Mouse (Mus musculus) myocyte (in vitro differentiated cells): ENCODE measurements around the gene Prss40. TPM values are rescaled to one million over a fixed set of nuclear protein-coding genes. Genes with fewer than 3 reads are reported as not detected.

ENCODE experiments used
- H3K27me3 ChIP-seq: one replicate; pipeline ENCODE4 v1.6.1; 2011; ENCODE audit not compliant: control insufficient read depth, insufficient read depth, insufficient read length
- H3K36me3 ChIP-seq: one replicate; pipeline ENCODE4 v1.6.1; 2011; ENCODE audit not compliant: control insufficient read depth, insufficient read depth
- H3K4me2 ChIP-seq: one replicate; pipeline ENCODE4 v1.6.1; 2011; ENCODE audit warnings: low read depth, control low read depth
- H3K4me3 ChIP-seq: one replicate; pipeline ENCODE4 v1.5.1; 2011; ENCODE audit warnings: mild to moderate bottlenecking, control low read depth, moderate library complexity
- H3K79me2 ChIP-seq: one replicate; pipeline ENCODE4 v1.6.1; 2011; ENCODE audit not compliant: control insufficient read depth, insufficient read depth
- H3ac ChIP-seq: one replicate; pipeline ENCODE4 v1.6.1; 2011; ENCODE audit not compliant: control insufficient read depth, insufficient read length
- CEBPB ChIP-seq: IDR thresholded peaks from 2 replicates; pipeline ENCODE4 v1.6.1; 2011; ENCODE audit warnings: mild to moderate bottlenecking, moderate library complexity; ENCODE audit not compliant: poor library complexity, insufficient read depth, severe bottlenecking
- E2F4 ChIP-seq: IDR thresholded peaks from one replicate; pipeline ENCODE4 v1.6.1; 2011; ENCODE audit warnings: mild to moderate bottlenecking, control low read depth, moderate library complexity; ENCODE audit not compliant: insufficient read depth
- MAX ChIP-seq: IDR thresholded peaks from one replicate; pipeline ENCODE4 v1.6.1; 2011; ENCODE audit warnings: low read depth, mild to moderate bottlenecking, control low read depth
- MYOD1 ChIP-seq, 3 experiments: IDR thresholded peaks; one replicate each; pipeline ENCODE4 v1.6.1; 2011; ENCODE audit warnings: control low read depth in 2 of 3, low read depth in 2 of 3, mild to moderate bottlenecking in 2 of 3, moderate library complexity in 1 of 3; ENCODE audit not compliant: insufficient read length in 2 of 3, control insufficient read depth in 1 of 3
- MYOG ChIP-seq, 3 experiments: IDR thresholded peaks; one replicate each; pipeline ENCODE4 v1.6.1; 2011; ENCODE audit warnings: control low read depth in 2 of 3, low read depth in 2 of 3, mild to moderate bottlenecking in 2 of 3; ENCODE audit not compliant: insufficient read length in 2 of 3, control insufficient read depth in 1 of 3, insufficient read depth in 1 of 3
- POLR2A ChIP-seq: IDR thresholded peaks from one replicate; pipeline ENCODE4 v1.6.1; 2011; ENCODE audit warnings: low read depth, mild to moderate bottlenecking, control low read depth, moderate library complexity; ENCODE audit not compliant: insufficient read length
- POLR2AphosphoS2 ChIP-seq: IDR thresholded peaks from one replicate; pipeline ENCODE4 v1.6.1; 2011; ENCODE audit warnings: low read depth, control low read depth; ENCODE audit not compliant: insufficient read length
- REST ChIP-seq: IDR thresholded peaks from one replicate; pipeline ENCODE4 v1.6.1; 2011; ENCODE audit warnings: mild to moderate bottlenecking, control low read depth, moderate library complexity; ENCODE audit not compliant: insufficient read depth, insufficient read length
- SRF ChIP-seq: IDR thresholded peaks from one replicate; pipeline ENCODE4 v1.6.1; 2011; ENCODE audit warnings: low read depth; ENCODE audit not compliant: control insufficient read depth, insufficient read length
- TCF12 ChIP-seq: IDR thresholded peaks from one replicate; pipeline ENCODE4 v1.6.1; 2011; ENCODE audit warnings: mild to moderate bottlenecking, control low read depth; ENCODE audit not compliant: poor library complexity, insufficient read depth, severe bottlenecking
- TCF3 ChIP-seq: IDR thresholded peaks from one replicate; pipeline ENCODE4 v1.6.1; 2011; ENCODE audit warnings: low read depth, control low read depth; ENCODE audit not compliant: insufficient read length
- USF1 ChIP-seq: IDR thresholded peaks from one replicate; pipeline ENCODE4 v1.6.1; 2011; ENCODE audit warnings: low read depth, mild to moderate bottlenecking, control low read depth, moderate library complexity
- polyA plus RNA-seq: library from polyadenylated mRNA; unstranded; fragments of >200 nt; fragmentation: generic; extraction: Trizol; gene quantifications from one replicate; pipeline ENCODE4 v1.2.1, GENCODE M21; 2012; ENCODE audit warnings: missing spikeins

Prss40 gene
- polyA plus RNA-seq: not detected

GRCm38 (mm10) chr1:34560843-34561242 lies at the start of gene Prss40:
Prss40 (minus strand) TSS chr1:34560943.
- no peaks in the 10 kb centered on the region for H3K36me3 ChIP-seq
- no peak within 1 kb of the TSS for H3ac ChIP-seq
- TF ChIP-seq REST: no peak
- TF ChIP-seq MAX: no peak
- no peak within 1 kb of the TSS for H3K4me2 ChIP-seq
- H3K27me3 ChIP-seq: no peaks in the 10 kb centered on the region
- no peak within 1 kb of the TSS for H3K4me3 ChIP-seq
- H3K79me2 ChIP-seq: no peaks in the 10 kb centered on the region

DNA sequence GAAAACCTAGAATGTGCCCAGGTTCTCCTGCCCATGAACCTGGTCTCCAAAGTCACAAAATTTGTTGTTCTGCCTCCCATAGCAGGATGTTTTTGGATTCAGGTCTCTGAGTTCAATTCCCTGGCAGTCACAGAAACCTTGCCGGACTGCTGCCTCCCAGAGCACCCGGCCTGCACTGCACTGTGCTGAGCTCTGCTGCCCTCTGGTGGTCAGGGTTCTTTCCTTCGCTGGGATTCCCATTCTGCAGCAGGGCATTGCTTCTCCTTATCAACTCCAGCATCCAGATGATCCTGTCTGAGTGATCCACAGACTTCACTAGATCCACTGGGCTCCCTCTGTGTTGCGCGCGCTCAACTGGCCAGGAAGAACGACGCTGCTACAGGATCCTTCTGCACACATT lies 41.6 kb upstream of the Prss40 start:
- Histone ChIP-seq H3K79me2 (no peaks in the 10 kb centered on the region), H3ac (no peak overlapping the region), H3K27me3 (no peaks in the 10 kb centered on the region), H3K36me3 (no peaks in the 10 kb centered on the region), H3K4me3 (no peak overlapping the region), H3K4me2 (no peak overlapping the region)
- TF ChIP-seq CEBPB (no peak), TCF3 (no peak), USF1 (no peak), E2F4 (no peak), POLR2A (no peak), MAX (no peak), POLR2AphosphoS2 (no peak), MYOG (IDR thresholded peaks at IDR 0.05; ENCODE audit: control insufficient read depth in 1 of 3, insufficient read depth in 1 of 3, insufficient read length in 2 of 3, low read depth in 2 of 3) (no peak), MYOD1 (IDR thresholded peaks at IDR 0.05; ENCODE audit: control insufficient read depth in 1 of 3, insufficient read length in 2 of 3, low read depth in 2 of 3) (no peak), TCF12 (no peak), REST (no peak), SRF (no peak)

DNA sequence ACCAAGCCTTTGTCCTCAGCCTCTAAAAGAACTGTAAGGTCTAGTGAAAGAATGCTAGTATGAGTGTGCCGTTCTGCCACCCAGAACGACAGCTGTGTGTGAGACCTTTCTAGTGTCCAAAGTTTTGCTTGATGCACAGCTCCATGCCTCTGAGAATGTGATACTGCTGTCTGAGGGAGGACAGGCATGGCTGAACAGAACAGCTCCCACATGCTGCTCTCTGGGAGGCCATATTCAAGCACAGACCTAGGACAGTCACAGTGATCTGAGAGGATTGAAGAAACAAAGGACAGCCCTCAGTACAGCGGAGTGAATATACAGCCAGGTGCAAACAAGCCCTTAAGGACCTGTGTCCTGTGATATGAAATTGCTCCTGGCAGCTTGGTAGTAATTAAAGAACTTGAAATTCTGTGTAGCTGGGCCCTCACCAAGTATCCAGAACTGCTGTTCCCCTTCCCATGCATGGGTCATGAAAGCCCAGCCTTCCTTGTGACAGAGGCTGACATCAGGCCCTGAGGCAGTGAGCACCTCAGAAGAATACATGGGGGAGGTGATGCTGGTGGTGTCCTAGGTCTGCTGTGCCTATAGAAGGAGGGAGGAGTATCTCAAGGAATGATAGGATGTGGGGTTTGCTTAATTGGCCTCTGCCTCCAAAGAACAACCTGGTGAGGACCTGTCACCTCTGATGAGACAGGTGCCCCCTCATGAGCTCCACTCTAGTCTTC lies 40.7 kb upstream of the Prss40 start:
- Histone ChIP-seq H3ac (no peak overlapping the region), H3K36me3 (no peaks in the 10 kb centered on the region), H3K4me3 (no peak overlapping the region), H3K79me2 (no peaks in the 10 kb centered on the region), H3K4me2 (no peak overlapping the region), H3K27me3 (no peaks in the 10 kb centered on the region)
- TF ChIP-seq TCF12: no peak
- TF ChIP-seq REST: no peak
- TF ChIP-seq SRF: no peak
- TF ChIP-seq USF1: no peak
- TF ChIP-seq E2F4: no peak
- TF ChIP-seq MAX: no peak
- TF ChIP-seq CEBPB: no peak
- no peak for TF ChIP-seq MYOD1 (IDR thresholded peaks at IDR 0.05; ENCODE audit: control insufficient read depth in 1 of 3, insufficient read length in 2 of 3, low read depth in 2 of 3)
- TF ChIP-seq POLR2A: no peak
- no peak for TF ChIP-seq MYOG (IDR thresholded peaks at IDR 0.05; ENCODE audit: control insufficient read depth in 1 of 3, insufficient read depth in 1 of 3, insufficient read length in 2 of 3, low read depth in 2 of 3)

DNA sequence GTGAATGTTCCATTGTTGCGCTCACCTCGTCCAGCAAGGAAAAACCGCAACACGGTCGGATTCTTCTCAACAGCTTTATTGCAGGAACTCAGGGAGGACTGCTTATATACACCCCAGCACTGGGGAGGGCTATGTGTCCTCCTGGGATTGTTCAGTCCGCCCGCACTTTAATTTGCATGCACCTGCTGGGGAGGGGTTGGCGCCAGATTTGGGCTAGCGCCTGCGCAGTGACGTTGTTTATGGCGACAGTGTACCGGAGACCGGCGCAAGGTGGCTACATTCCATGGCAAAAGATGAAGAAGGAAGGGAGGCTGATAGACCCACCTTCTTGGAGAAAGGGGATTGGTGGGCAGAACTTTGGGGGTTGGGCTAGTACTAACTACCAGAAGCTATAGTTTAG lies 39.3 kb upstream of the Prss40 start:
- Histone ChIP-seq H3K4me3 (no peak overlapping the region), H3K4me2 (no peak overlapping the region), H3ac (no peak overlapping the region), H3K27me3 (no peaks in the 10 kb centered on the region), H3K79me2 (no peaks in the 10 kb centered on the region), H3K36me3 (no peaks in the 10 kb centered on the region)
- no peak for TF ChIP-seq TCF12
- TF ChIP-seq E2F4: no peak
- no peak for TF ChIP-seq MYOG (IDR thresholded peaks at IDR 0.05; ENCODE audit: control insufficient read depth in 1 of 3, insufficient read depth in 1 of 3, insufficient read length in 2 of 3, low read depth in 2 of 3)
- no peak for TF ChIP-seq MAX
- TF ChIP-seq POLR2A: no peak
- no peak for TF ChIP-seq REST
- no peak for TF ChIP-seq TCF3

DNA sequence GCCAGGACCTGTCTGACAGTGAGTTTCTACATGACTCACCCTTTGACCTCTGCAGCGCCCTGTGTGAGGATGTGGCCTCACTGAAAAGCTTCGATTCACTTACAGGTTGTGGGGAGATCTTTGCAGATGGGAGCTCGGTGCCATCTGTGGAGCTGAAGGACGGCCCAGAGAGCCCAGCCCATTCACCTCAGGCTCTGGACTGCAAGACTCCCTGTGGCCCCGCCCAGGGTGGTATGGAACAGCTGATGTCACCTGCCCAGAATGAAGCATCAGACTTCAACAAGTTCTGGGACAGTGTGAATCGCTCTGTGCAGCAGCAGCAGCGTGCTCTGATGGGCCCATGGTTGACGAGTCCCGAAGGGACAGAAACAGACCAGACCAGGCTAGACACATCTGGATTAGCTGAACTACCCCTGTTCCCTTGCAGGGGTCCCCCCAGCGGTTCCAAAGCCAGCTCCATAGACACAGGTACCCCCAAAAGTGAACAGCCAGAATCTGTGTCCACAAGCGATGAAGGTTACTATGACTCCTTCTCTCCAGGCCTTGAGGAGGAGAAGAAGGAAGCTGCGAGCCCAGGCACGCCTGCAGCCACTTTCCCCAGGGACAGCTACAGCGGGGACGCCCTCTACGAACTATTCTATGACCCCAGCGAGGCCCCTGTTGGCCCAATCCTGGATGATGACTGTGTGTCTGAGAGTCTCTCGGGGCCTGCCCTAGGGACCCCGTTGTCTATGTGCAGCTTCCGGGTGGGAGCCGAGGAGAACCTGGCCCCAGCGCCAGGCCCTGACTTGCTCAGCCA lies 26.8 kb upstream of the Prss40 start:
- no peaks in the 10 kb centered on the region for H3K36me3 ChIP-seq
- H3K79me2 ChIP-seq: no peaks in the 10 kb centered on the region
- no peak for TF ChIP-seq REST
- no peak for TF ChIP-seq E2F4
- no peak for TF ChIP-seq USF1
- TF ChIP-seq MAX: no peak

More for the DNA sequence above, 26.8 kb upstream of the Prss40 start:
- Histone ChIP-seq H3ac (no peak overlapping the region), H3K4me3 (no peak overlapping the region), H3K4me2 (no peak overlapping the region), H3K27me3 (no peaks in the 10 kb centered on the region)
